Comparison of ENCODE assay signal across 8 mouse cellular contexts in genomic region chr16:34095548-34096141, GRCm38 (mm10).
DNase-seq lines count a peak whose midpoint lies in the region; ATAC-seq and TF ChIP-seq lines count a peak whose summit lies in the region.

No protein-coding gene starts in this region.

- no peaks in the 10 kb centered on the region for H3K36me3 ChIP-seq in intestine, postnatal 0 days (ENCODE audit: control insufficient read depth, insufficient read depth)
- no peaks in the 10 kb centered on the region for H3K36me3 ChIP-seq in neural tube, embryonic 12.5 days

- H3K4me3 ChIP-seq in intestine, postnatal 0 days (ENCODE audit: low read depth, low read length) = peak overlapping the region; percentile 56
- peak overlapping the region; percentile 35 for H3K4me3 ChIP-seq in neural tube, embryonic 12.5 days

- 1% methylated on average over 34 of the region's 34 CpGs for WGBS in intestine, postnatal 0 days
- under 1% methylated on average over 34 of the region's 34 CpGs for whole genome bisulfite sequencing in neural tube, embryonic 12.5 days

- peak; percentile 80 to 90 for DNase-seq in adrenal gland, adult (ENCODE audit: inconsistent age in 2 of 2, low spot score in 1 of 2)
- DNase-seq in embryo, embryonic 11 days = peak; percentile 78
- peak; percentile 88 to 90 for DNase-seq in heart, adult 18-20 months
- DNase-seq in lung, adult 18-20 months = peak; percentile 87 to 91
- DNase-seq in testis, postnatal 10 days (ENCODE audit: low spot score) = peak; percentile 78
- DNase-seq in MN1 (ENCODE audit: low spot score) = no peak

- H3K27me3 ChIP-seq in intestine, postnatal 0 days (replicated peaks; ENCODE audit: control insufficient read depth, insufficient read depth, low read length) = no peaks in the 10 kb centered on the region
- no peaks in the 10 kb centered on the region for H3K27me3 ChIP-seq in neural tube, embryonic 12.5 days (replicated peaks)

- peak; percentile 79 for ATAC-seq in intestine, postnatal 0 days
- ATAC-seq in neural tube, embryonic 12.5 days (ENCODE audit: low FRiP score, low read depth) = peak; percentile 61

- H3K27ac ChIP-seq in intestine, postnatal 0 days (ENCODE audit: low read depth, low read length) = peak overlapping the region; percentile 51
- H3K27ac ChIP-seq in neural tube, embryonic 12.5 days = no peak overlapping the region

- TF ChIP-seq CTCF in intestine, postnatal 0 days (IDR thresholded peaks at IDR 0.05; ENCODE audit: low read depth) = no peak

- no peaks in the 10 kb centered on the region for H3K9me3 ChIP-seq in intestine, postnatal 0 days (ENCODE audit: control insufficient read depth)
- H3K9me3 ChIP-seq in neural tube, embryonic 12.5 days = no peaks in the 10 kb centered on the region

- peaks cover 3% of the 10 kb centered on the region; the same call in 1 of the 2 replicates for H3K4me1 ChIP-seq in intestine, postnatal 0 days (replicated peaks; ENCODE audit: control insufficient read depth, insufficient read depth, low read length)
- H3K4me1 ChIP-seq in neural tube, embryonic 12.5 days = peaks cover 34% of the 10 kb centered on the region

- H3K4me2 ChIP-seq in intestine, postnatal 0 days (replicated peaks; ENCODE audit: low read depth) = peak overlapping the region; percentile 90
- peak overlapping the region; percentile 71 for H3K4me2 ChIP-seq in neural tube, embryonic 12.5 days (replicated peaks)

- peak overlapping the region; percentile 58 for H3K9ac ChIP-seq in intestine, postnatal 0 days (ENCODE audit: low read depth, low read length)
- peak overlapping the region; percentile 51 for H3K9ac ChIP-seq in neural tube, embryonic 12.5 days
